Mouse (Mus musculus) C2C12 (cell line): Measurements from ENCODE around the gene Cabp7. TPM values are rescaled to one million over a fixed set of nuclear protein-coding genes. Genes with fewer than 3 reads are reported as not detected.
A peak's percentile ranks its signal among the peaks of the same experiment; 100 is the strongest.

Source experiments
- H3K27me3 ChIP-seq: one replicate; pipeline ENCODE4 v1.6.1; 2011; ENCODE audit not compliant: control insufficient read depth, insufficient read depth, insufficient read length
- H3K36me3 ChIP-seq: one replicate; pipeline ENCODE4 v1.6.1; 2011; ENCODE audit not compliant: control insufficient read depth, insufficient read depth
- H3K4me3 ChIP-seq: one replicate; pipeline ENCODE4 v1.5.1; 2011; ENCODE audit warnings: mild to moderate bottlenecking, control low read depth; ENCODE audit not compliant: poor library complexity, insufficient read depth, severe bottlenecking
- H3K79me2 ChIP-seq: one replicate; pipeline ENCODE4 v1.6.1; 2011; ENCODE audit not compliant: control insufficient read depth, insufficient read depth
- H3K79me3 ChIP-seq: one replicate; pipeline ENCODE4 v1.6.1; 2011; ENCODE audit warnings: low read depth, control low read depth
- H3ac ChIP-seq: one replicate; pipeline ENCODE3; 2011; ENCODE audit warnings: low read depth; ENCODE audit not compliant: control insufficient read depth, insufficient read length
- CEBPB ChIP-seq: IDR thresholded peaks from one replicate; pipeline ENCODE4 v1.6.1; 2011; ENCODE audit warnings: low read depth, mild to moderate bottlenecking, control low read depth, moderate library complexity
- CTCF ChIP-seq: IDR thresholded peaks from one replicate; pipeline ENCODE4 v1.5.1; 2011; ENCODE audit not compliant: control insufficient read depth, insufficient read depth, insufficient read length
- FOSL1 ChIP-seq: IDR thresholded peaks from one replicate; pipeline ENCODE4 v1.8.0; 2011; ENCODE audit warnings: mild to moderate bottlenecking, low read length; ENCODE audit not compliant: poor library complexity, insufficient read depth, severe bottlenecking
- MAX ChIP-seq: IDR thresholded peaks from one replicate; pipeline ENCODE4 v1.6.1; 2011; ENCODE audit warnings: mild to moderate bottlenecking, control low read depth
- MYOD1 ChIP-seq: IDR thresholded peaks from one replicate; pipeline ENCODE4 v1.6.1; 2011; ENCODE audit warnings: low read depth; ENCODE audit not compliant: control insufficient read depth, insufficient read length
- MYOG ChIP-seq: IDR thresholded peaks from one replicate; pipeline ENCODE4 v1.6.1; 2011; ENCODE audit not compliant: control insufficient read depth, insufficient read length; ENCODE audit errors: extremely low read depth
- USF1 ChIP-seq: IDR thresholded peaks from one replicate; pipeline ENCODE4 v1.6.1; 2011; ENCODE audit warnings: low read depth, mild to moderate bottlenecking, control low read depth, moderate library complexity
- polyA plus RNA-seq: library from polyadenylated mRNA; unstranded; fragments of >200 nt; fragmentation: generic; extraction: Trizol; gene quantifications from one replicate; pipeline ENCODE4 v1.2.1, GENCODE M21; 2012; ENCODE audit warnings: missing spikeins

Gene Cabp7
- polyA plus RNA-seq, 1 experiment, result 0.06 TPM

DNA sequence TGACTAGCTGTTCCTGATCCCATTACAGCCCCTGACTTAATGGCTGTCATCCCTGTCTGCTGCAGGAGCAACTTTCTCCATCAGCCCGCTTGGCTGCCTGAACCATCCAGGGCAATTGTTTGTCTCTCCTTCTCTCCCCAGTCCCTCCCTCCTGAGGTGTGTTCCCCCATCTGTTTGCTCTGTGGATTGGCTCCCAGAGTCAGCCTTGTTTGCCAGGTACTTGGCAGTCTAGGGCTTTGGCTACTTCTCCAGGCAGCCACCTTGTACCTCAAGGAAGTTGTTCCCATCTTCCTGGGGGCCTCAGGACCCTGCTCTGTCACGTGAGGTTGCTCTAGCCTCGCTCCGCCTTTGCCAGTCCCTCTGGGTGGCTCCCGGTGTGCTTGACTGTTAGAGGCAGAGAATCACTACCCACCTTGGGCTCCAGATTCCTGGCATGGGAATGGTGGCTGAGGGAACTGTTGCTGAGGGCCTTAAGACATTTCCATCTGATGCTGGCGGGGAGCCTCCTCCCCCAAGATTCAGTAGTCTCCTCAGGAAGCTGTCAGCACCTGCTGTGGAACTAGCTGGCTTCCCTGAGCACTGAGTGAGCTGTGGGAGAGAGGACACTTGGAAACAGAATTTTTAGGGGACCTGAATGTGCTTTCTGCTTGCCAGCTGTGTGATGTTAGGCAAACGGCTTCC, 25.5 kb downstream of the Cabp7 start:
- H3K27me3 ChIP-seq, result no peaks in the 10 kb centered on the region
- no peaks in the 10 kb centered on the region for H3K36me3 ChIP-seq
- H3K4me3 ChIP-seq, result no peak overlapping the region
- TF ChIP-seq MAX (no peak), MYOG (no peak), MYOD1 (no peak), CEBPB (no peak), USF1 (no peak), FOSL1 (no peak), CTCF (no peak)
- H3K79me2 ChIP-seq, result no peaks in the 10 kb centered on the region
- no peak overlapping the region for H3ac ChIP-seq
- no peaks in the 10 kb centered on the region for H3K79me3 ChIP-seq

DNA sequence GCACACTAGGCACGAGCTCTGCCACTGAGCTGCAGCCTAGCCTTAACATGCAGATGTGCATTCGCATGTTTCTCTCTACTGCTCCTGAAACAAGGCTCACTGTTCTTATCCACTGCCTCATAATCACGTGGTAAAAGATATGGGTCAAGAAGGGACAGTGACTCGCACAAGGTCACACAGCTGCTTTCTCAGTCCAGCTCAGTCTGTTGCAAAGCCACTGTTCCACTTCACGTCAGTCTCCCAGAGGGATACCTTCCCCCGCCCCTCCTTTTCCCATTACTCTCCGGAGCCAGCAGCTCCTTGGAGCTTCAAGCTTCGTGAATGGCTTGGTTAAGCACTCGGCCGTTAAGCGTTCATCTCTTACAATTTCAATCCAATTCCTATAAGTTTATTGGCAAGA, 26.2 kb downstream of the Cabp7 start:
- Histone ChIP-seq H3K27me3 (no peaks in the 10 kb centered on the region), H3K79me3 (no peaks in the 10 kb centered on the region), H3K4me3 (no peak overlapping the region)

DNA sequence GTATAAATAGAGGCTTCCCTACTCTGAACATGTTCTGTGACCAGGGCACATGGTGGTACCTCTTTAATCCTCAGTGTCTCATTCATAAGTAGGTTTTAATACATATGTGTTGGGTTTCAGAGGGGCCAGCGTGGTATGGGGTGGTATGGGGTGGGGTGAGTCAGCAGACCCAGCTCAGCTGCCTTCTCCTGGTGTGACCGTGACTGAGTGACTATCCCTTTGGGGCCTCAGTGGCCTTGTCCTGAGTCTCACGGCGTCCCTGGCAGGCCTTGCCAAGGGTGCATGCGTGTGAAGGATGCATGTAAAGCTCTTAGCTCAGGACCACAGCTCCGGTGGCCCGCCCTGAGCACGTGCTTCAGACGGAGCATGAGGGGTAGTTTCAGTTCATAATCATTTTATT, 26.6 kb downstream of the Cabp7 start:
- Histone ChIP-seq H3K36me3 (no peaks in the 10 kb centered on the region), H3K4me3 (no peak overlapping the region), H3ac (no peak overlapping the region), H3K79me3 (no peaks in the 10 kb centered on the region), H3K79me2 (no peaks in the 10 kb centered on the region), H3K27me3 (no peaks in the 10 kb centered on the region)
- no peak for TF ChIP-seq MAX
- TF ChIP-seq FOSL1, result no peak
- TF ChIP-seq CTCF, result no peak
- TF ChIP-seq USF1, result no peak
- no peak for TF ChIP-seq MYOG
- no peak for TF ChIP-seq MYOD1
- TF ChIP-seq CEBPB, result no peak

More for the DNA sequence above, 26.2 kb downstream of the Cabp7 start:
- TF ChIP-seq CTCF, result no peak
- TF ChIP-seq MYOG, result no peak
- no peak for TF ChIP-seq MAX
- TF ChIP-seq MYOD1, result no peak
- TF ChIP-seq FOSL1, result no peak
- Histone ChIP-seq H3ac (no peak overlapping the region), H3K36me3 (no peaks in the 10 kb centered on the region), H3K79me2 (no peaks in the 10 kb centered on the region)

DNA sequence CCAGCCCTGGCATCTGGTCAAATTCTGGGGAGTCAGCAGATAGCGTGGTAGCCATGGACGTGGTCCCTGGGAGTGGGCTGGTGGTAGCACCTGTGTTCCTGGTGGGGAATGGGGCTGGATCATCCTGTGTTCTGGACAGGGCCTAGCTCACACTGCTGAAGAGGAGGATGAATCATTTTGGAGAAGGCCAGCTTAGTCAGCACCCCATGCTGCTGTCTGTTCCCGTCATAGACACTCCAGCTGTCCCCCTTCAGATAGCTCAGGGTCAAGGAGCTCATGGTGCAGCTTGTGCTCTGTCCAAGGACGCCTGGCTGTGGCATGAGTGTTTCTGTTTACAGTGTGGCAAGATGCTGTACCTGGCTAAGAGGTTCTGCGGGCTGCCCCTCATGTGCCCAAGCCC, 28.0 kb downstream of the Cabp7 start:
- TF ChIP-seq MYOD1 (peak; percentile 49), FOSL1 (no peak)
- H3K79me2 ChIP-seq, result no peaks in the 10 kb centered on the region
- H3K27me3 ChIP-seq, result no peaks in the 10 kb centered on the region
- no peaks in the 10 kb centered on the region for H3K79me3 ChIP-seq
- no peak overlapping the region for H3ac ChIP-seq
- H3K36me3 ChIP-seq, result no peaks in the 10 kb centered on the region
- H3K4me3 ChIP-seq, result no peak overlapping the region

DNA sequence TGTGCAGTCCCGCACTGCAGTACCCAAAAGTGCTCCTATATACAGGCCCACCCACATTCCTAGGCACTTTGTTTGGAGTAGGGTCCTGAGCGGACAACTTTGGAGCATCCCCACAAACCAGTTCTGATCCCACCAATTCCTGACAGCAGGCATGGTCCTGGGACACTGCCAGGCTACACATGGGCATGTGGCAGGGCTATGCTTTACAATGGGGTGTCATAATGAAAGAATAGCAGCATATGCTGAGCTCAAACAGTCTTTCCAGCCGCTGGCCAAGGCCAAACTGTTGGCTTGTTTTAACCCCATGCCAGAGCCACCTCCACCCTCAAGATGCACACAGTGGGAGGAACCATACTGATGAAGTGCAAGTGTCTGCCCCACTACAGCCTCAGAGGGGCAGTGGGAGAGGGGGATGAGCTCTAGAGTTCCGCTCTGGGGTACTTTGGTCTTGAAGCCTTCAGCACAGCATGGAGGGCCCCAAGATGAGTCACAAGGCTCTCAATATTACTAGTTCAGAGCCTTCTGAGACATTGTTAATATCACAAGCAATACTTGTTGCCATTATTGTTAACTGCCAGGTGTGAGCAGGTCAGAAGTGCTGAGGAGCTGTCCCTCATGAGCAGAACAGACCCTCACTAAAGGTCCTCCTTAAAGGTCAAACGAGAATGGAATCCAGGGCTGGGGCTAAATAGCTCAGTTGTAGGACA, 29.9 kb downstream of the Cabp7 start:
- Histone ChIP-seq H3K79me3 (no peaks in the 10 kb centered on the region), H3ac (no peak overlapping the region), H3K36me3 (no peaks in the 10 kb centered on the region), H3K27me3 (no peaks in the 10 kb centered on the region), H3K79me2 (no peaks in the 10 kb centered on the region), H3K4me3 (no peak overlapping the region)
- TF ChIP-seq CEBPB (no peak), MAX (no peak), USF1 (no peak), CTCF (no peak), FOSL1 (no peak), MYOG (no peak), MYOD1 (no peak)

DNA sequence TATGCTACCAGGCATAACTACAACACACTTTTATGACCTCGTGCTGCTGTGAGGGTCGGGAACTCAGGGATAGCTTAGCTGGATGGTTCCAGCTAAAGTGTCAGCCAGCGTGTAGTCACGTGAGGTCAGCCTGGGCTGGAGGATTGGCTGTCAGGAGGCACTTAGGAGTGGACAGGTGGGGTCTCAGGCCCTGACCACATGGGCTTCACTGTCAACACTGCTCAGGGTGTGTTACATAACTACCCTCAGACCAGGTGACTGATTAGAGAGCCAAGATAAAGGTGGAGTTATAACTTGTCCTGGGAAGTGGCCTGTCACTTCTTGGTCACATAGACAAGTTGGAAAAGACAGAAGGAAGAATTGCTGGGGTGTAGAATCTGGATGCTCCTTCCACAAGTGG, 31.0 kb downstream of the Cabp7 start:
- H3K36me3 ChIP-seq, result no peaks in the 10 kb centered on the region
- no peak overlapping the region for H3ac ChIP-seq
- no peak overlapping the region for H3K4me3 ChIP-seq
- no peaks in the 10 kb centered on the region for H3K79me2 ChIP-seq
- no peaks in the 10 kb centered on the region for H3K27me3 ChIP-seq
- no peak for TF ChIP-seq CEBPB
- TF ChIP-seq MAX, result no peak
- no peak for TF ChIP-seq FOSL1
- no peak for TF ChIP-seq MYOG
- TF ChIP-seq MYOD1, result no peak
- TF ChIP-seq USF1, result no peak
- TF ChIP-seq CTCF, result no peak
- no peaks in the 10 kb centered on the region for H3K79me3 ChIP-seq
